Mouse (Mus musculus) myocyte (in vitro differentiated cells): ENCODE data around the gene Ccdc154. TPM values are rescaled to one million over a fixed set of nuclear protein-coding genes. Genes with fewer than 3 reads are reported as not detected.

Experiments
- H3K27me3 ChIP-seq: one replicate; pipeline ENCODE4 v1.6.1; 2011; ENCODE audit not compliant: control insufficient read depth, insufficient read depth, insufficient read length
- H3K36me3 ChIP-seq: one replicate; pipeline ENCODE4 v1.6.1; 2011; ENCODE audit not compliant: control insufficient read depth, insufficient read depth
- H3K4me2 ChIP-seq: one replicate; pipeline ENCODE4 v1.6.1; 2011; ENCODE audit warnings: low read depth, control low read depth
- H3K4me3 ChIP-seq: one replicate; pipeline ENCODE4 v1.5.1; 2011; ENCODE audit warnings: mild to moderate bottlenecking, control low read depth, moderate library complexity
- H3K79me2 ChIP-seq: one replicate; pipeline ENCODE4 v1.6.1; 2011; ENCODE audit not compliant: control insufficient read depth, insufficient read depth
- H3ac ChIP-seq: one replicate; pipeline ENCODE4 v1.6.1; 2011; ENCODE audit not compliant: control insufficient read depth, insufficient read length
- CEBPB ChIP-seq: IDR thresholded peaks from 2 replicates; pipeline ENCODE4 v1.6.1; 2011; ENCODE audit warnings: mild to moderate bottlenecking, moderate library complexity; ENCODE audit not compliant: poor library complexity, insufficient read depth, severe bottlenecking
- SRF ChIP-seq: IDR thresholded peaks from one replicate; pipeline ENCODE4 v1.6.1; 2011; ENCODE audit warnings: low read depth; ENCODE audit not compliant: control insufficient read depth, insufficient read length
- polyA plus RNA-seq: library from polyadenylated mRNA; unstranded; fragments of >200 nt; fragmentation: generic; extraction: Trizol; gene quantifications from one replicate; pipeline ENCODE4 v1.2.1, GENCODE M21; 2012; ENCODE audit warnings: missing spikeins

Gene Ccdc154
- polyA plus RNA-seq, 1 experiment, result not detected

- Histone ChIP-seq H3K4me3 (no peak overlapping the region), H3K36me3 (no peaks in the 10 kb centered on the region), H3K27me3 (no peaks in the 10 kb centered on the region), H3K79me2 (no peaks in the 10 kb centered on the region), H3K4me2 (no peak overlapping the region), H3ac (no peak overlapping the region)
- TF ChIP-seq CEBPB (no peak), SRF (no peak)
These were observed 58.5 kb downstream of the Ccdc154 start for GRCm38 (mm10) chr17:25220746-25221145.

Other genes starting within 250 kb of the Ccdc154 start
- 47.6 TPM for gene Mapk8ip3, start 225.5 kb upstream of the Ccdc154 start, polyA plus RNA-seq
- gene Jpt2, start 201.8 kb upstream of the Ccdc154 start, polyA plus RNA-seq, result 16.3 TPM
- gene Cramp1l, start 146.7 kb upstream of the Ccdc154 start, polyA plus RNA-seq, result 3.5 TPM
- gene Ift140, start 146.4 kb upstream of the Ccdc154 start, polyA plus RNA-seq, result 8.9 TPM
- gene Tmem204, start 78.9 kb upstream of the Ccdc154 start, polyA plus RNA-seq, result 0.43 TPM
- 14.4 TPM for gene Telo2, start 46.5 kb upstream of the Ccdc154 start, polyA plus RNA-seq
- gene Ptx4, start 41.7 kb upstream of the Ccdc154 start, polyA plus RNA-seq, result not detected
- 22.9 TPM for gene Clcn7, start 29.1 kb upstream of the Ccdc154 start, polyA plus RNA-seq
- not detected for gene Gm38655, start 13.0 kb downstream of the Ccdc154 start, polyA plus RNA-seq
- 13.7 TPM for gene BC003965, start 22.1 kb downstream of the Ccdc154 start, polyA plus RNA-seq
- gene Unkl, start 25.9 kb downstream of the Ccdc154 start, polyA plus RNA-seq, result 1.9 TPM
- gene Gnptg, start 77.7 kb downstream of the Ccdc154 start, polyA plus RNA-seq, result 26.5 TPM
- 44.7 TPM for gene Tsr3, start 77.7 kb downstream of the Ccdc154 start, polyA plus RNA-seq
- gene Baiap3, start 93.9 kb downstream of the Ccdc154 start, polyA plus RNA-seq, result 0.01 TPM
- 246 TPM for gene Ube2i, start 112.2 kb downstream of the Ccdc154 start, polyA plus RNA-seq
- not detected for gene Prss34, start 135.9 kb downstream of the Ccdc154 start, polyA plus RNA-seq
- not detected for gene Prss28, start 146.2 kb downstream of the Ccdc154 start, polyA plus RNA-seq
- not detected for gene Prss29, start 156.2 kb downstream of the Ccdc154 start, polyA plus RNA-seq
- gene Tpsab1, start 183.1 kb downstream of the Ccdc154 start, polyA plus RNA-seq, result 0.47 TPM
- not detected for gene Tpsb2, start 203.8 kb downstream of the Ccdc154 start, polyA plus RNA-seq
- gene Tpsg1, start 206.8 kb downstream of the Ccdc154 start, polyA plus RNA-seq, result not detected